Mouse (Mus musculus) gastrocnemius, adult 8-10 months (tissue): ENCODE results near the gene Palm3. TPM values are rescaled to one million over a fixed set of nuclear protein-coding genes. Genes with fewer than 3 reads are reported as not detected.
"Not testable (repeated sequence)": the region's sequence is repeated elsewhere in the genome, so short reads cannot be mapped to it uniquely, and the experiment has no call there.

Source experiments
- DNase-seq, 2 experiments: peaks; one replicate each; pipeline ENCODE4 v3.0.0; 2022; ENCODE audit warnings: low spot score in 2 of 2
- total RNA-seq, 4 experiments: library from RNA; stranded (reverse); gene quantifications; 2 replicates each; pipeline ENCODE4 v1.2.4; 2022

Gene Palm3
- total RNA-seq, 4 experiments from 2014 or later: 0.11 to 0.16 TPM; not detected in 2

DNA sequence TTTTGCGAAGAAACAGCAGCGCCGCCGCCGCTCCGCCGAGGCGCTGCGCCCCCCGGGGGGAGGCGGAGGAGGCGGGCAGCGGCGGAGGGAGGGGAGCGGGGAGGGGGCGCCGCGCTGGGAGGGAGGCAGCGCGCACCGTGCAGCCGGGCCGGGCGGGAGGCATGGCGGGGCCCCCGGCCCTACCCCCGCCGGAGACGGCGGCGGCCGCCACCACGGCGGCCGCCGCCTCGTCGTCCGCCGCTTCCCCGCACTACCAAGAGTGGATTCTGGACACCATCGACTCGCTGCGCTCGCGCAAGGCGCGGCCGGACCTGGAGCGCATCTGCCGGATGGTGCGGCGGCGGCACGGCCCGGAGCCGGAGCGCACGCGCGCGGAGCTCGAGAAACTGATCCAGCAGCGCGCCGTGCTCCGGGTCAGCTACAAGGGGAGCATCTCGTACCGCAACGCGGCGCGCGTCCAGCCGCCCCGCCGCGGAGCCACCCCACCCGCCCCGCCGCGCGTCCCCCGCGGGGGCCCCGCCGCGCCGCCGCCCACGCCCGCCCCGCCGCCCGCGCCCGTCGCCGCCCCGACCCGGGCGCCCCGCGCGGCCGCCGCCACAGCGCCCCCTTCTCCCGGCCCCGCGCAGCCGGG lies 23.6 kb upstream of the Palm3 start, which contains the start of gene Samd1:
TSS of gene Samd1 (plus strand) at position 162 of the 631 bp plus-strand sequence.
- DNase-seq: peak in 1 of 2 experiments; percentile 51

DNA sequence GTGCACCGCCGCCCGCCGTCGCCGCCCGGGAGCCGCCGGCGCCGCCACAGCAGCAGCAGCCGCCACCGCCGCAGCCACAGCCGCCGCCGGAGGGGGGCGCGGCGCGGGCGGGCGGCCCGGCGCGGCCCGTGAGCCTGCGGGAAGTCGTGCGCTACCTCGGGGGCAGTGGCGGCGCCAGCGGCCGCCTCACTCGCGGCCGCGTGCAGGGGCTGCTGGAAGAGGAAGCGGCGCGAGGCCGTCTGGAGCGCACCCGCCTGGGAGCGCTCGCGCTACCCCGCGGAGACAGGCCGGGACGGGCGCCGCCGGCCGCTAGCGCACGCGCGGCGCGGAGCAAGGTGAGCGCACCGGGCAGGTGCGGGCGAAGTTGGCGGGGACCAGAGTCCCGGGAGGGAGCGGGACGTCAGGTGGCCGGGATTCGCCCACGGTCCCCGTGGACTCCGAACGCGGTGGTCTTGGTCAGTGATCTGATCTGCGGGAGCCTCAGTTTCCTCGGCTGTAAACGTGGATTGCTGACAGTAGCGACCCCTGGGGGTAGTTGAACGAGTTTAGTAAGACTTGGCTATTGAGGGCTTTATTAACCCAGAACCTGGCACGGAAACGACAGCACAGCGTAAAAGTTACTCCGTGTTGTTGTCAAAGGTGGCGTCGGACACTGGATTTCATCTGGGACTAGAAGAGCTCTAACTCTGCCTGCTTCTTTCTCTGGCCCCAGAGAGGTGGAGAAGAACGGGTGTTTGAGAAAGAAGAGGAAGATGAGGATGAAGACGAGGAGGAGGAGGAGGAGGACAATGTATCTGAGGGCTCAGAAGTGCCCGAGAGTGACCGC lies 22.8 kb upstream of the Palm3 start:
- DNase-seq: peak in 1 of 2 experiments; percentile 44

GRCm38 (mm10) chr8:83999057-83999705 lies 22.1 kb upstream of the Palm3 start:
- no peak for DNase-seq

DNA sequence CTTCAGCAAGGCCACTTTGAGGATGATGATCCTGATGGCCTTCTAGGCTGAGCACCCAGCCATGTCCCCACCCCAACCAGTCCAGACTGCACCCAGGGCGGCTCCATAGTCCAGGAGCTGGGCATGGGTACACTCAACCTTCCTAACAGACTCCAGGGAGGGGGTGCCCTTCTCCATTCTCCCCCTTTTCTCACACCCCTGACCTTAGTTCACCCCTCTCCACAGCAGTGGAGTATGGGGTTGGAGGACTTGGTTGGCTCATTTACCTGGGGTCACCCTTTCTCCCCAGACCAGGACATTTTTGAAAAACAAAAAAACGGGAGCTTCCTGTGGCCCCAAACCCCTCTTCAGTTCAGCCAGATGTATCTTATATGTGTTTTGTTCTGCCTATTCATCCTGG lies 21.4 kb upstream of the Palm3 start:
- no peak for DNase-seq

DNA sequence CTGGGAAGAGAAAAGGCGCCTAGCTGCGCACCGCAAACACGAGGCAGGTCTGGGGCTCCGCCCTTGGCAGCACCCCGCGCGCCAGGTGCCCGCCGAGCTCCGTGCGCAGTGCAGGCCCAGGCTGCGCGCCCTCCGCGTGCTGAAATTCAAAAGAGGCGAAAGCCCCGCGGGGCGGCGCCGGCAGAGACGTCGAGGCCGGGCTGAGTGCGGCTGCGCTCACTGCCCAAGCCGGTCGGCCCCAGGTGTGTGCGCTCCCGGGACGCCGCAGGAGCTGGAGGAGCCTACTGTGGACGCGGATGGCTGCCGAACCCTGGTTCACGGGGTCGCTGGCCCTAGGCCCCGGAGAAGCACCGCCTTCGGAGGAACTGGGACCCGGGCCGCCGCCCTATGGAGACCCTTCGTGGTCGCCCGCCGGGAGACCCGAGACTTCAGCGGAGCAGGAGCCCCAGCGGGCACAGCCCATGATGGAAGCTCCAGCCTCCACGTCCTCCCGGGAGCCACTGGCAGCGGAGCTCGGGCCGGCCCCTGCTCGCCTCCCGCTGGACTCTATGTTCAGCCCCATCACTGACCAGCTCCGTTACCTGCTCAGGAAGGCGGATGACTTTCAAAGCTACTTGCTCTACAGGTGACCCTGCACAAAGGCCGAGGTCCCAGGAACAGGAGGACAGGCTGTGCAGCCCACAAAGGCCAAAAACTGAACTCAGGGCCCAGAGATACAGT lies 19.8 kb upstream of the Palm3 start, which contains the start of gene 1700067K01Rik:
TSS of gene 1700067K01Rik (plus strand) at position 222 of the 720 bp plus-strand sequence.
- no peak for DNase-seq

DNA sequence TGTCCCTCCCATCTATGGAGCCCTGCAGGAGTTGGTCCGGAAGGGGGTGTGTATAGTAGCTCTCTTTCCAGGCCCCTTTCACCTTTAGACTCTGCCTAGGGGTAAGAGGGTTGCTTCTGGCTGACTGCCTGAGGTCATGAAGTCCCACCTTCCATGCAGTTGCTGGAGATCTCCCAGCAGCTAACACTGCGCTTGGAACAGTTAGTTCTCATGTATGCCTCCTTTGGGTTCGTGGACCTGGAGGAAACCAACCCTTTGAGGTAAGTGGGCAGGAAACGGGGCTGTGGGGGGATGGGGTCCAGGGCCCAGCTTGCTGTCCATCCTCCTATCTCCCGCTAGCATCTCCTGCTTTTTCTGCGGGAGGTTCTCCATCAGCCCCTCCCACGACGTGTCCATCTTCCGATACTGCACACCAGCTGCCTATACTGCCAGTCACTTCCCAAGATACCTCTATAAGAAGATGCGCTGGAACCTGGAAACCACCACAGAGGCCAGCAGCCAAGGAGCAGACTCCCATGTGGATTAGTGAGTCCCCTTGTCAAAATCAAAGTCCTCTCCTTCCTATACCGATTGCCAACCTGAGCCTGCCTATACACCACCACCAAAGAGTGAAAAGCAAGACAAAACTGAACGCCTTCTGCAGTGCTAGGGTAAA lies 18.2 kb upstream of the Palm3 start:
- DNase-seq: no peak

DNA sequence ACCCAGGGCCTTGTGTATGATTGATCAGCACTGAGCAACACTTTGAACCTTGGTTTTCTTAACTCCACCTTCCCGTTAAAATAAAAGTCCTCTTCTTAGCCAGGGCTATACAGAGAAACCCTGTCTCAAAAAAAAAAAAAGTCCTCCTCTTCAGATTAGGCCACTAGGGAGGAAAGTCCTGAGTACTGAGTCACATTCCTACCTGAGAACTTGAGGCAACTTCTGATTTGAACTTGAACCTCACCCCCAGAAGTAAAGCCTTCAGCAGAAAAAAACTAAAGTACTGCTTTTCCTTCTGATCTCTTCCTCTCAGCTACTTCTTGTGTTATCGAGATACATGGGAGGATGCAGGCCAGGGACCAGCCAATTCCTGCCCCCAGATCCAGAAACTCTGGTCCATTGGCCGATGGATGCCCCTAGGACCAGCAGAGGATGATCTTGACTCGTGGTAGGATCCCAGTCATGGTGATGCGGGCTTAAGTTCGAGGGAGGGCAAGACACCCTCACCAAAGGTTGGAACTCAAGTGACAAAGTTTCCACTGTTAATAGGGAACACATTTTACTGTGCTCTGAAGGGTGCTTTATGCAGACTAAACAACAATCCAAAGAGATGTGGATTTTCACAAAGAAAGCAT lies 17.5 kb upstream of the Palm3 start:
- no peak for DNase-seq

DNA sequence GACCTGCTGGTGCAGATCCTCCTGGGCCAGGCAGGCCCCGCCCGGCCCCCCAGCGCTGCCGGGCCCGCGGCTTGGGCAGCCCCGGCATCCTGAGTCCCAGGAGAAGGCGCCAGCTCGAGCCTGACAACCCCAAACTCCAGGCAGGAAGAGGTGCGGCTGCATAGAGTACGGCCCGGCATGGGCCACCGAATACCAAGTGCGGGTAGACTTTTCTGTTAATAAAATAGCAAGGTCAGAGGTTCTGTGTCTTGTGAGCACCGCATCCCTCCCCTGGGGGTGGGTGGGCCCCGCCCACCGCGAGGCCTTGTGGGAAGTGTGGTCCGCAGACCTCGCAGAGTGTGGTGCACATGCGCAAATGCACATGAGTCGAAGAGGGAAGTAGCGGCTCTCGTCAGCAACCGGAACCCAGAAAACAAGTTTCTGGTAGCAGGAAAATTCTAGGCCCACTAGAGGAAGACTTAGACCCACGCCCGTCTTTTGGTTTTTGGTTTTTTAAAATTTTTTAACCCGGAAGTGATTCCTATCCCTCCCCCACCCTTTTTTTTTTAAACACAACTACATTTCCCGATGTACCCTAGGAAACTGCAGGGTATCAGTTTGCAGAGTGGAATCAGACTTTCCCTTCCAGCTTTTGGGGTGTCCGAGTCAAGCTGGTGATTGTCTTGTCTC lies 16.6 kb upstream of the Palm3 start:
- peak; percentile 95 to 96 for DNase-seq

GRCm38 (mm10) chr8:84005502-84005901 lies 15.8 kb upstream of the Palm3 start:
- DNase-seq: not testable (repeated sequence)

DNA sequence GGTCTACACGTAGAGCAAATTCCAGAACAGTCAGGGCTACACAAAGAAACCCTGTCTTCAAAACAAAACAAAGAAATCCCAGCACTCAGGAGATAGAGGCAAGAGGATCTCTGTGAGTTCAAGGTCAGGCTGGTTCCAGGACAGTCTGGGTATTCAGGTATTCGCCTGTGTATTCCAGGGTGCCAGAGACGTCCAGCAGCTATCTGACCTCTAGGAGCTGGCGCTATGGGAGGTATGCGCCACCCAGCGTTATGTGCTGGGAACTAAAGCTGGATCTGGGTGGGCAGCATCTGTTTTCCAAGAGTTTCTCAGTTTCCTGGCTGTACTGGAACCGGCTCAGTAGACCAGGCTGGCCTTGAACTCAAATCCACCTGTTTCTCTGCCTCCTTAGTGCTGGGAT lies 12.9 kb upstream of the Palm3 start:
- DNase-seq: no peak

DNA sequence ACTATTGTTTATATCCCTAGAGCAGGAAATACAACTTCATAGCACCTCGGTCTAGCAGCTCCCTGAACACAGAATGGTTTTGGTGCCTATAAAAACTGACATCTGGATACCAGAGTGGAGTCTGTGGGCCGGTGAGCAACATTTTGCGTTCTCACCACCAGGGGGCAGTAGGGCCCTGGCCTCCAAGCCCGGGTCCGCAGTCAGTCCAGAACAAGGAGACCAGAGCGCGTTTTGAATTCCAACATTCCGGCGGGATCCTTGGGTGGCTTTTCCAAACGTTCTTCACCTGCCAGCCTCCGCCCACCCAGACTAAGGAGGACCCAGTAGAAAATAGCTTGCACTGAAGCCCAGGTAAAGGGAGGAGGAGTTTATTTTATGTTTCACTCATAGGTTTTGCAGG lies 11.4 kb upstream of the Palm3 start:
- peak; percentile 78 to 79 for DNase-seq

- peak in 1 of 2 experiments; percentile 64 for DNase-seq
Measured at GRCm38 (mm10) chr8:84010625-84011611, 10.4 kb upstream of the Palm3 start.

DNA sequence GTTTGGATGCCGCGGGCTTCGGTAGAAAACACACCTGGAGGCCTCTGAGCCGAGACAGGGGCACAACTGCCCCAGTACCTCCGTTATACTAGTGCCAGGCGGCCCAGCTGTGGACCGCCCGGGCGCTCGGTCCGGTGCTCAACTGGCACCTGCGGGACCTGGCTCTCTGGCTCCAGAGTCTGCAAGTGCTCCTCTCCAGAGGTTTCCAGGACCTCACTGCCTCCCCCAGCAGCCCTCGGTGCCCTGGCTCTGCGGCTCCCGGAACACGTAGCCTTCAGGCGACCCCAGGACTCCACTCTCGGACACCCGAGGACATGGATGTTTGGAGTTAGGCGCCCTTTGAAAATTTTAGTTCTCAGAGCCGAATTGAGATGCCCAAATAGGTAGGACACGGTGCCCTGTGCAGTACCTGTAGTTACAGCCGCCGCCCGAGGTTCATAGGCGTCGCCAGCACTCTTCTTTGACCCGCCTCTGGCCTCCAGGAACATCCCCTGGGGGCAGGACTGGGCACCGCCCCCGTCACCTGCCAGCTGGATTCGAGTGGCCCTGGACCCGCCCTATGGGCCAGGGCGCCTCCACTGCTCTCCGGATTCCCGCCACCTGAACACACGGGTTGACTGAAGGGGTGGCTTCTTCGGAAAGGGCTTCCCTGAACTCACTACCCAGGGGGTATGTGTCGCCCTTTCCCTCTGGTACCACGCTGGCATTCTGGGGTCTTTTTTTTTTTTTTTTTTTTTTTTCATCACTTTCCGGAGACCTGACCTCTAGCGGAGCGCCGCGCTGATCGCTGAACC lies 9.4 kb upstream of the Palm3 start, which contains the start of gene 2210011C24Rik:
TSS of gene 2210011C24Rik (minus strand) at position 467 of the 794 bp plus-strand sequence.
- DNase-seq: no peak

- no peak for DNase-seq
Measured at GRCm38 (mm10) chr8:84012499-84013165, 8.6 kb upstream of the Palm3 start.

DNA sequence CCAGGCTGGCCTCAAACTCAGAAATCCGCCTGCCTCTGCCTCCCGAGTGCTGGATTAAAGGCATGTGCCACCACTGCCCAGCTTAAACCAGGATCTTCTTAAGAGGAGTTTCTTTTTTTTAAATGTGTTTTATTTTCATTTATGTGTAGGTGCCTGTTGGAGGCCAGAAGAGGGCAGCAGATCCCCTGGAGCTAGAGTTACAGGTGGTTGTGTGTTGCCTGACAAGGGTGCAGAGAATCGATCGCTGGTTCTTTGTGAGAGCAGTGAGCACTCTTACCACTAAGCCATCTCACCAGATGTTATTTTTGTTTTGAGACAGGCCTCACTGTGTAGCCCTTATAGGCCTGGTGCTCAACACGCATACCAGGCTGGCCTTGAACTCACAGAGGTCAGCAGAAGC lies 5.4 kb upstream of the Palm3 start:
- DNase-seq: no peak

DNA sequence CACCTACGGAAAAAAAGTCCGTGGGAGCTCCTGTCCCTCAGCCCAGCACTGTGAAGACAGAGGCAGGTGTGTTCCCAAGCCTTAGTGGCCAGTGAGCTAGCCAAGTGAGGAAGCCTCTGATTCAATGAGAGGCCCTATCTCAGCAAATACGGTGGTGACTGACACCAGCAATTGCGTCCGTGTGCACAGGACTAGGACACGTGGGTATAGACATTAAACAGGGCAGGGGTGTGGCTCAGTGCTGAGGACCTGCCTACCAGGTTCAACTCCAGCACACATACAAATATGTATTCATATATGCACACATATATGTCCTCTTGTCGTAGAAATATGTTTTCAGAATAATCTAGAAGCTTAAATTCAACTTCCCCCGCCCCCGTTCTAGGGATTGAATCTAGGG lies 1.5 kb upstream of the Palm3 start:
- DNase-seq: no peak

GRCm38 (mm10) chr8:84021569-84021968 lies 298 bp downstream of the Palm3 start:
- DNase-seq: no peak
